Mouse (Mus musculus) intestine, postnatal 0 days (tissue): ENCODE data around the gene Sptlc2. TPM values are rescaled to one million over a fixed set of nuclear protein-coding genes. Genes with fewer than 3 reads are reported as not detected.

Source experiments
- ATAC-seq: fragments of 200-750 bp; cut with Nextera tagmentation; 2 replicates; pipeline ENCODE4 v1.8.0; 2017; ENCODE audit warnings: mild to moderate bottlenecking, moderate TSS enrichment, moderate library complexity
- H3K27ac ChIP-seq: fragments of 300-500 bp; sonication (generic); 2 replicates; pipeline ENCODE4 v1.5.1; 2014; ENCODE audit warnings: mild to moderate bottlenecking, low read depth, low read length, moderate library complexity
- H3K27me3 ChIP-seq: fragments of 300-500 bp; sonication (generic); replicated peaks from 2 replicates; pipeline ENCODE4 v1.6.1; 2014; ENCODE audit warnings: low read length, mixed read lengths; ENCODE audit not compliant: control insufficient read depth, insufficient read depth
- H3K36me3 ChIP-seq: fragments of 300-500 bp; sonication (generic); 2 replicates; pipeline ENCODE4 v1.6.1; 2014; ENCODE audit warnings: mild to moderate bottlenecking, moderate library complexity; ENCODE audit not compliant: control insufficient read depth, insufficient read depth
- H3K4me1 ChIP-seq: fragments of 300-500 bp; sonication (generic); replicated peaks from 2 replicates; pipeline ENCODE4 v1.6.1; 2014; ENCODE audit warnings: antibody characterized with exemption, low read length, mixed read lengths; ENCODE audit not compliant: control insufficient read depth, insufficient read depth
- H3K4me2 ChIP-seq: fragments of 300-500 bp; sonication (generic); replicated peaks from 2 replicates; pipeline ENCODE4 v1.6.1; 2014; ENCODE audit warnings: low read depth, mild to moderate bottlenecking, moderate library complexity
- H3K4me3 ChIP-seq: fragments of 300-500 bp; sonication (generic); 2 replicates; pipeline ENCODE4 v1.5.1; 2014; ENCODE audit warnings: low read depth, low read length
- H3K9ac ChIP-seq: fragments of 300-500 bp; sonication (generic); 2 replicates; pipeline ENCODE4 v1.6.1; 2014; ENCODE audit warnings: mild to moderate bottlenecking, low read depth, low read length
- H3K9me3 ChIP-seq: fragments of 300-500 bp; sonication (generic); 2 replicates; pipeline ENCODE4 v1.6.1; 2016; ENCODE audit warnings: mixed run types; ENCODE audit not compliant: control insufficient read depth
- CTCF ChIP-seq: sonication (generic); IDR thresholded peaks from 2 replicates; pipeline ENCODE4 v1.5.1; 2016; ENCODE audit warnings: low read depth, mild to moderate bottlenecking, control low read depth, antibody characterized with exemption, moderate library complexity
- WGBS: fragments of 180-500 bp; shearing (Covaris S2); extraction: QIAGEN DNeasy Blood & Tissue Kit; methylation state at CpG from one replicate; pipeline ENCODE4 v1.1.7; 2014; 5-methylcytosine and 5-hydroxymethylcytosine counted together
- polyA plus RNA-seq: library from polyadenylated mRNA; unstranded; fragments of >200 nt; fragmentation: Nextera tagmentation; extraction: Ambion mirVana; gene quantifications from 2 replicates; pipeline ENCODE4 v1.2.1, GENCODE M21; 2015

The Sptlc2 gene
- polyA plus RNA-seq, 1 experiment from 2014 or later = 186 TPM

- ATAC-seq = no peak
Measured at GRCm38 (mm10) chr12:87410999-87411398, 22.8 kb upstream of the Sptlc2 start.

GRCm38 (mm10) chr12:87409123-87409522 is 21.0 kb upstream of the Sptlc2 start:
- no peak overlapping the region for H3K4me3 ChIP-seq
- 52% methylated on average over 4 of the region's 4 CpGs for WGBS
- no peak overlapping the region for H3K4me2 ChIP-seq
- no peak overlapping the region; the same call in 1 of the 2 replicates for H3K27ac ChIP-seq
- H3K36me3 ChIP-seq = no peaks in the 10 kb centered on the region
- no peak overlapping the region for H3K9ac ChIP-seq
- peak; percentile 55 for ATAC-seq
- no peaks in the 10 kb centered on the region for H3K27me3 ChIP-seq
- H3K4me1 ChIP-seq = 0 out of 2 replicates have a peak, but pooled peaks cover 6% of the 10 kb centered on the region
- no peaks in the 10 kb centered on the region for H3K9me3 ChIP-seq
- TF ChIP-seq CTCF = no peak

More at GRCm38 (mm10) chr12:87410999-87411398, 22.8 kb upstream of the Sptlc2 start:
- Histone ChIP-seq H3K4me2 (no peak overlapping the region), H3K27me3 (no peaks in the 10 kb centered on the region), H3K9me3 (no peaks in the 10 kb centered on the region), H3K4me3 (no peak overlapping the region), H3K9ac (no peak overlapping the region), H3K36me3 (no peaks in the 10 kb centered on the region), H3K4me1 (0 out of 2 replicates have a peak, but pooled peaks cover 6% of the 10 kb centered on the region), H3K27ac (no peak overlapping the region)
- TF ChIP-seq CTCF = no peak
- 29% methylated on average over 7 of the region's 7 CpGs for WGBS

GRCm38 (mm10) chr12:87407869-87408605 is 19.9 kb upstream of the Sptlc2 start:
- peak; percentile 44; the same call in 1 of the 2 replicates for ATAC-seq

GRCm38 (mm10) chr12:87405721-87406120 is 17.6 kb upstream of the Sptlc2 start:
- WGBS = 35% methylated on average over 3 of the region's 3 CpGs

More at GRCm38 (mm10) chr12:87407869-87408605, 19.9 kb upstream of the Sptlc2 start:
- Histone ChIP-seq H3K4me2 (peak overlapping the region; percentile 53), H3K4me1 (0 out of 2 replicates have a peak, but pooled peaks cover 6% of the 10 kb centered on the region), H3K27me3 (no peaks in the 10 kb centered on the region), H3K9me3 (no peaks in the 10 kb centered on the region), H3K27ac (peak overlapping the region; percentile 24), H3K4me3 (no peak overlapping the region), H3K9ac (no peak overlapping the region), H3K36me3 (no peaks in the 10 kb centered on the region)
- TF ChIP-seq CTCF = no peak
- 19% methylated on average over 21 of the region's 21 CpGs for WGBS

GRCm38 (mm10) chr12:87405165-87405564 is 17.0 kb upstream of the Sptlc2 start:
- Histone ChIP-seq H3K9ac (no peak overlapping the region), H3K9me3 (no peaks in the 10 kb centered on the region), H3K4me1 (0 out of 2 replicates have a peak, but pooled peaks cover 6% of the 10 kb centered on the region), H3K4me3 (no peak overlapping the region), H3K27me3 (no peaks in the 10 kb centered on the region), H3K27ac (peak overlapping the region; percentile 31), H3K4me2 (no peak overlapping the region), H3K36me3 (no peaks in the 10 kb centered on the region)
- peak; percentile 60 for ATAC-seq
- WGBS = 43% methylated on average over 4 of the region's 4 CpGs
- TF ChIP-seq CTCF = no peak

More at GRCm38 (mm10) chr12:87405721-87406120, 17.6 kb upstream of the Sptlc2 start:
- Histone ChIP-seq H3K4me3 (no peak overlapping the region), H3K36me3 (no peaks in the 10 kb centered on the region), H3K9ac (no peak overlapping the region), H3K27ac (peak overlapping the region; percentile 31), H3K27me3 (no peaks in the 10 kb centered on the region), H3K4me1 (0 out of 2 replicates have a peak, but pooled peaks cover 6% of the 10 kb centered on the region), H3K9me3 (no peaks in the 10 kb centered on the region), H3K4me2 (no peak overlapping the region)
- ATAC-seq = peak; percentile 53
- no peak for TF ChIP-seq CTCF

GRCm38 (mm10) chr12:87401883-87402282 is 13.7 kb upstream of the Sptlc2 start:
- Histone ChIP-seq H3K4me1 (no peaks in the 10 kb centered on the region), H3K4me3 (no peak overlapping the region), H3K4me2 (no peak overlapping the region), H3K27me3 (no peaks in the 10 kb centered on the region), H3K9ac (no peak overlapping the region), H3K9me3 (no peaks in the 10 kb centered on the region), H3K36me3 (no peaks in the 10 kb centered on the region), H3K27ac (no peak overlapping the region)
- 66% methylated on average over 6 of the region's 6 CpGs for WGBS
- no peak for TF ChIP-seq CTCF
- no peak for ATAC-seq
